Mouse (Mus musculus): ENCODE measurements around the gene Adcy5.

GRCm38 (mm10) chr16:35308016-35308415 is 153.3 kb downstream of the Adcy5 start:
- TF ChIP-seq CTCF (IDR thresholded peaks at IDR 0.05; ENCODE audit: low read depth, low read length) (no peak), POLR2A (IDR thresholded peaks at IDR 0.05; ENCODE audit: extremely low read depth, insufficient read depth, low read length) (no peak)

Measured in liver, adult 2 months (tissue).